Mouse (Mus musculus) 3134 (cell line): Measurements from ENCODE around the gene Ebf1.

Experiments used
- DNase-seq: peaks from one replicate; pipeline ENCODE4 v3.0.0-alpha.2; 2011; ENCODE audit warnings: low spot score; ENCODE audit not compliant: insufficient read length; ENCODE audit errors: extremely low read depth

Gene Ebf1

DNA sequence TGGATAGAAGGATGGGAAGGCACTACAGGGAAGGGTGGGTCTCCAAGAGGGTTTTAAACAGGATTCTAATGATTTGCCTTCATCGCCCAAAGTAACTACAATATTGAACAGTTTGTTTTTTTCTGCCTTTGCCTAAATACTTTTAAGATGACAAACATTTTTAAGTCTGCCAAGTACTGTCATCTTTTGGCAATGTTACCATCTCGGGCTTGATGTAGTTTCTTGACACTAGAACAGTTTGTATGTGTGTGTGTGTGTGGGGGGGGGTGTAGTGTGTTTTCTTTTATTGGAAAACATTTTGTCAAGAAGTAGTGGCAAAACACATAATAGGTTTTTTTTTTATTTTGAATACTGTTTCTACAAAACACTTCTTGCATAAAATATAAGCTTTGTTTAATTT is 111.2 kb downstream of the Ebf1 start:
- peak; percentile 18 for DNase-seq

GRCm38 (mm10) chr11:44729931-44730330 is 112.8 kb downstream of the Ebf1 start:
- DNase-seq = peak; percentile 25

DNA sequence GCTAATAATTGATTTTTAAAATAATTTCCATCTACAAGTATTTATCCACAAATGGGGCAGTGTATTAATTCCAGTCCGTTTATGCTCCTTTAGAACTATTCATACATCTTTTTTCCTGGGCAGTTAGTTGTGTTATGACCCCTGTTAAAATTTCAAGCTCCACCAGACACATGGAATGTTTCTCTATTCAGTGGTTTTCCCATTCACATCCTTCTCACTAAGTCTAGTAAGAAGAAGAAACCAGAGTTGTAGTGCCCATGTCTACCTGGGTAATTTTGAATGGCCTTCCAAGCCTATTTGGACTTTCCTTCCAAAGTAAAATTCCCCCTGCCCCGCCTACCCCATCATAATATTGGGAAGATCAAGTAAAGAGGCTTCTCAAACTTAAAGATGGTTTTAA is 114.6 kb downstream of the Ebf1 start:
- DNase-seq = no peak

- DNase-seq = no peak
Observed at GRCm38 (mm10) chr11:44733276-44733675, 116.2 kb downstream of the Ebf1 start.

DNA sequence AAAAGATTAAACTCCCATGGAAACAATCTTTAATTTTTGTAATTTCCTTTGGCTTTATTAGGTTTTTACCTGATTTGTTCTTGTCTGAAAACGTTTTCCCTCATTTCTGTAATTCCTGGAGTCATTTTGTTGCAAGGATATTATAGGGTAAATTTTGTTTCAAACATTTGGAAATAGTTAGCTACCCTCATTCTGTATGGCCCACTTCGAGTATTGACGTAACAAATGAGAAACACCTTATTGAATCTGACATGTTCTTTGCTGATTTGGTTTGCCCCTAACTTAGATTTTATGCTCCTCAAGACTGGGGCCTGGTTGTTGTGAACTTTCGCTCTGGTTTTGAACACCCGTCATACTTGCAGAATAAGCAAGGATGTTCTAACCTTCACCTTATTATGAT is 120.9 kb downstream of the Ebf1 start:
- no peak for DNase-seq

- no peak for DNase-seq
Observed at GRCm38 (mm10) chr11:44738820-44739219, 121.7 kb downstream of the Ebf1 start.

GRCm38 (mm10) chr11:44740278-44741041 is 123.3 kb downstream of the Ebf1 start:
- peak; percentile 27 for DNase-seq

DNA sequence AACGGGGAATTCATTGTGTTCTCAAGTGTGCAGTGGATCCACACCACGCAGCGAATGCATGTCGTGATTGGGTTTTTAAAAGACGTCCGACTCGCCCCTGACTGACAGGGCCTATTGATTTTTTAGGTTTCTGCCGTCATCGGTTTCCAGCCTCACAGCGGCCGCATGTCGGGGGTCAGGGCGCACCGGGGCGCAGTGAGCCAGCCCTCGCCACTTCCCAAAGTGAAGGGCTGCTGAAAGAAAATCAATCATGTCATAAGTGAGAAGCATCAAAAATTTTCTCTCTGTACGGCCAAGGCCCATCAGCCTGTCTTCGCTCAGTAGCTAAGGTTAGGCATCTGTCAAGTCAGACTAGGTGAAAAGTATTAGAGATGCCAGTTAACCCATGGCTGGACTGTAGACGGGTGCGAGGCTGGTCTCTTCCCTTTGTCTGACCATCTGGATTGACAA is 124.0 kb downstream of the Ebf1 start:
- peak; percentile 11 for DNase-seq

DNA sequence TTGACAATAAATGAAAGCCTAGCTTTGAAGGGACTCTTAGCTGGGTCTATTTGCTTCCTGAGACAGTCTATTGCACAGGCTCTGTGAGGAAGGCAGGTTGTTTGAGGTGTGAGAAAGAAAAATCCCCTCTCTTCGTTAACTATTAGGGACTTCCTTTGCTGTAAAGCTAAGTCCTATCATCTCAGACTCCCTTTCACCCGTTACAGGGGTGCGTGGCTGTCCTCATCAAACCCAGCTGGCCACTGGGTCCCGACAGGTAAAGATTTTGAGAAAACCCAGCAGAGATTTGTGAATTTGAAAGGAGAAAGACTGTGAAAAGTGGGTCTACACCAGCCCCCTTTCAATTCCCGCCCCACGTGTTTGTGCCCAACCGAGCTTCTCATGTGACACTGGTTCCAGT is 127.3 kb downstream of the Ebf1 start:
- no peak for DNase-seq

DNA sequence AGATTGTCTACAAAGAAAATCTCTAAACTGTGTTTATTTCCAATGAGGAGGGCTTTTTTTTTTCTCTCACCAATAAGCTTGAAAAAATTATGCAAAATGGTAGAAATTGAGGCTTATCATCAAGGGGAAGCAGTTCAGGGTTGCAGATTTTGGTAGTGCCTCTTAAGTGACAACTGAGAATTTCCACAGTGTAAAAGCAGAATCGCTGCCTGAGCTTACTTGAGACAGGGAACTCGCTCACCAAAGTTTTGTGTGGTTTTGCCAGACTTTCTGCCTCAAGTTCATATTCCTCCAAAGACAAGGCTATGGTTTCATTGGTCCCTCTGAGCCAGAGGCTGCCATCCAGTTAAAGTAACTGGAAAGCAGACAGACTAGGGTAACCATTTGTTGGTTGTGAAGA is 128.8 kb downstream of the Ebf1 start:
- no peak for DNase-seq

DNA sequence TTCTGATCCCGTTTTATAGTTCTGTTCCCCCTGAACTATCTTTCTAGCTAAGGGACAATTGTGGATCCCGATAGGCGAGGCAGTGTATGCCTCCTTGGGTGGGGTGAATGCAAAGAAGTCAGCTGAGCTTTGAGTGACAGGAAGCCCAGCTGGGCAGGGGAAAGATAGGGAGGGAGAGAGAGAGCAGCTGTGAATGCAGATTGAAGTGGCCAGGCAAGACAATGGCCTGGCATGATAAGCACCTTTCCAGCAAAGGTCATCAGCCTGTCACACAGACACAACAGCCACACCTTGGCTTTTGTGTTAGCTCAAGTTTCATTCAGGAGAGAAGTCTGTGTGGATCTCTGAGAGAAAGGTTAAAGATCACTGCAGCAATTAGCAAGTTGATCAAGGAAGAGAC is 129.6 kb downstream of the Ebf1 start:
- no peak for DNase-seq

DNA sequence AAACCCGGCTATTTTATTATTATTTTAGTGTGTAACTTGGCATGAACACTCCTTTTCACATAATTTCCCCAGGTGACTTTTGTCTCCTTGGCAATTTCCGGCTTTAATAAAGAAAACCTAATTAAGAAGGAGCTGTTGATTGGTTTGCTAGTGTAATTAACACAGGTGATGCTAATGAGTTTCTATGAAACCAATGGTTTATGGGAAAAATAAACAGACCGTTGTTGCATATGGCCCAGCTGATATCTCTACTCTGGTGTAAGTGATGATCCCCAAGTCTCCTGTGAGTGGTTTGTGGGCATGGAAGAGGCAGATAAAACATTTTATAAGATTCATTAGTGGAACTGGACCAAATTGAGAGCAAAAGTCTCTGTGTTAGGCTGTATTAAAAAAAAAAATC is 132.2 kb downstream of the Ebf1 start:
- no peak for DNase-seq

- no peak for DNase-seq
Observed at GRCm38 (mm10) chr11:44754336-44754735, 137.2 kb downstream of the Ebf1 start.

DNA sequence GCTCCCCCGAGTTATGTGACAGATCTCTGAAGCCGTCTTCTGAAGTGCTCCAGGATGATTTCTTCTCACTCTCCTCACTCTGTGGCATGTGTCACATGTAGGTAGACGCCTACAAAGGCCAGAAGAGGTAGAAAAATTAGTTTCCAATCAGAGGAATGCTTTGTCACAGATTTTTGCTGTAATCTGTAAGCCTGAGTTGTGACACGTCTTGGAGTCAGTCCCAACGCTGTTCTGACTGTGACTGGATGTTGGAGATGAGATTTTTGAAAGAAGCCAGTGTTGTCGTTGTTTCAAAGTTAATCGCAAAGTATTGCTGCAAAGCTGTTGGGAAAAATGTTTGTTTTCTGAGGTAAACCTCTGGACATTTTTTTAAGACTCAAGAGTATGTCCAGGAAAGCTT is 139.2 kb downstream of the Ebf1 start:
- DNase-seq = no peak

DNA sequence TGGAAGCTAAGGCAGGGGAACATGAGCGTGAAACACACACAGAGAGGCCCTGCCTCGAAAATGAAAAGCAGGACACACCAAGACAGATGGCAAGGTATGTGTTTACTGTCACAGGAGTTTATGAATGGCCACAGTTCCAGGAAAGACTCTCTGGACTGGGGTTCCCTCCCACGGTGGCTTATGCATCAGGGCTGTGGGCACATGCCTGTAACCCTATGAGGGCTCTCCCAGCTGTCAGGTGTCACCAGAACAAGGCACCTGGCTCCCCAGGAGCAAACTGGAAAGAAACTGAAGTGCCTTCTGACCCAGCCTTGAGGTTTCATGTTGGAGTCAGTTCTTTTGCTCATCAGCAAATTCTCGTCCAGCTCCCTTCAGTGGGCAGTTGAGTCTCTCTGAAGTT is 141.7 kb downstream of the Ebf1 start:
- DNase-seq = no peak

GRCm38 (mm10) chr11:44761128-44761996 is 144.2 kb downstream of the Ebf1 start:
- DNase-seq = no peak

DNA sequence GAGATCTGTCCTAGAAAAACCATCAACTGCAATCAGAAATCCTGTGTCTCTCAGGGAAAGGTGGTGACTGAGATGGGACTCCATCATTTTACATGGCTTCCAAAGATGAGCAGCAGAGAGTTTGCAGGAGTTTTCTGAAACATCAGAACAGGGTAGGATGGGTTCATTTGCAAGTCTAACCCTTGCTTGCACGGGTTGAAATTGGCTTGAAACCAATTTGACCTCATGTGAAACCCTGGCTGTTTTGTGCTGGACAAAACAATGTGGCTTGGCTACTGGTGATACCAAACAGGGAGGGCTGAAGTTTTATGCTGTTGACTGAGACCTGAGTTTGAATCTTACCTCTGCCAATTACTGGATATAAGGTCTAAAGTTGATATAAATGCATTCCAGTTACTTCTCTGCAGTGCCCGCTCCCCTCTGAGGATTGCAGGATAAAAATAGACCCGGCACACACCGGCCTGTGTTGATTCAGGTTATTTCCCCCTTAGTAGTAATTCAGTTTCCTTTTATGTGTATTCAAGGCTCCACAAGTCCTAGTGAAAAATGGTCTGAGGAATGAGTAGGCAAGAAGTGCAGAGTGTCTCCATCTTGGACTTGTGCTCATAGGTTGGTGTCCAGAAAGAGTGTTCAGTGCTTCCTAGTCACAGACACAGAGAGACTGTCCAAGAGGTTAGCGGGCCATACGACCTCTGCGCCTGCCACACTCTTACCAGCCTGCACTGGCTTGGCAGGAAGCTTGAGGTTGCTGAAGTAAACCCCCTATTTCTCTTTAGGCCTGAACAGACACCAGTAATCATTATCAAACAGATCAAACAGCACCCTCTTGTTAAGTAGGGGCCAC is 147.1 kb downstream of the Ebf1 start:
- no peak for DNase-seq

- DNase-seq = no peak
Observed at GRCm38 (mm10) chr11:44764988-44765387, 147.9 kb downstream of the Ebf1 start.

DNA sequence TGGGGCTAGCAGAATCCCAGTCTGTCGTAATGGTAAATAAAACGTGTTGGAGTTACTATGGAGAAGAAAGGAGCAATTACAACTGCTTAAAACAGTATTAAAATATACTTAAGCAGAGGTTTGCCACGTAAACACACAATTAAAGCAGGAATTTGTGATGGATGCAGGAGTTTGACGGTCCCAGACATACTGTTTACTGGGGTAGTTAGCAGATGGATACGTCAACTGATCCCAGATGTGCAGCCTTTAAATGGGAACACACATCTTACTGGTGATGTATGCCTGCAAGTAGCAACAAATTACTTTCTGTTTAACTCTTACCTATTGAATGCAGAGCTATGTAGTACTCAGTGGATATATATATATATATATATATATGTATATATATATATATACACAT is 149.1 kb downstream of the Ebf1 start:
- DNase-seq = no peak

DNA sequence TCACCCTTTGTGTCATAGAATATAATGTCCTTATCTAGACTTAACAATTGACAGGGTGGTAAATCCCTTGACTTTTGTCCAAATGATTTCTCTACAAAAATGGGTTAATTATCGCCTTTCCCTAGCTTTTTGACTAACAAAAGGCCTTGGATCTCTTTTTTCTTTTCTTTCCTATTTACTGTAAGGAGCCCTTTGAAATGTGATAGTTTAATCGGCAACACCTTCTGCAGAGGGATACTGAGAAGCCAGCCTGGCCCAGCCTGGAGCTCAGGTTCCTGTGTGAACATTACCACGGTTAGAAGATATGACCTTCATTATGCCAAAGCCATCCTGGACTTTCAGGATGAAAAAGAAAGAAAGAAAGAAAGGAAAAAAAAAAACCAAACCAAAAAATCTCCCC is 150.2 kb downstream of the Ebf1 start:
- no peak for DNase-seq

- DNase-seq = no peak
Observed at GRCm38 (mm10) chr11:44768346-44768745, 151.2 kb downstream of the Ebf1 start.
